26 mouse cellular contexts compared by ENCODE assay signal in the genomic region with DNA sequence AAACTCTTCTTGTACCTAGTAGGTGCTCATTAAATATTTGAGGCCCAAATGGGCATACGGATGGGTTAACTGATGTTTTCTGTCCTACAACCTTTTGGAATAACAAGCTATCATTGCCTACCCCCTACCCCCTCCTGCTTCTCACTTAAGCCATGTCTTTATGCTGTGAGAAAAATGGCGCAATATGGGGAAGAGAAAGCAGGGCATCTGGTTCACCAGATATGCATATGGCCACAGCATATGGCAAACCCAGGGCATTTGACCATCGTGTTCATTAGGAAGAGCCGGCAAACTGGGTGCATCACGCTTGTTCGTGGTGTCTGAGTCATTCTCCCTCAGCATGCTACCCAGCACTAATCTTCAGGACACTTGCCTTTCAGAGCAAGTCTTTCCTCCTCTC.
DNase-seq lines count a peak whose midpoint lies in the region; ATAC-seq and TF ChIP-seq lines count a peak whose summit lies in the region.
"Had no signal": no experiment of that assay in that cellular context is flagged by ENCODE, and none has a peak within 500 bp of the region (broad histone marks: within the 10 kb centered on the region; RNA-seq: fewer than 3 reads in every experiment).

No protein-coding gene starts in this region.

- no peaks in the 10 kb centered on the region for H3K27me3 ChIP-seq in forebrain, postnatal 0 days (ENCODE audit: insufficient read depth, low read length)
- H3K27me3 ChIP-seq: heart, embryonic 13.5 days; liver, embryonic 15.5 days; neural tube, embryonic 13.5 days; stomach, embryonic 15.5 days had no signal

- H3K9me3 ChIP-seq in forebrain, postnatal 0 days (ENCODE audit: low read length), result no peaks in the 10 kb centered on the region
- H3K9me3 ChIP-seq: heart, embryonic 13.5 days; liver, embryonic 15.5 days; midbrain, embryonic 10.5 days; neural tube, embryonic 13.5 days; stomach, embryonic 15.5 days had no signal

- no peaks in the 10 kb centered on the region for H3K36me3 ChIP-seq in forebrain, postnatal 0 days (ENCODE audit: insufficient read depth)
- H3K36me3 ChIP-seq: heart, embryonic 13.5 days; liver, embryonic 15.5 days; midbrain, embryonic 10.5 days; neural tube, embryonic 13.5 days; stomach, embryonic 15.5 days had no signal

- intact Hi-C loops in left cerebral cortex, postnatal 10 days (cut with DNase I), result no loop called here

- H3K4me1 ChIP-seq in forebrain, postnatal 0 days (ENCODE audit: insufficient read depth), result no peaks in the 10 kb centered on the region; the same call in 1 of the 2 replicates
- H3K4me1 ChIP-seq: heart, embryonic 13.5 days; liver, embryonic 15.5 days; midbrain, embryonic 10.5 days; stomach, embryonic 15.5 days had no signal

- H3K9ac ChIP-seq in forebrain, postnatal 0 days, result no peak overlapping the region
- H3K9ac ChIP-seq: heart, embryonic 13.5 days; liver, embryonic 15.5 days; neural tube, embryonic 13.5 days; stomach, embryonic 15.5 days had no signal

- TF ChIP-seq CTCF in layer of hippocampus, adult 2 months (conservative IDR thresholded peaks at IDR 0.05), result no peak
- TF ChIP-seq CTCF in forebrain, postnatal 0 days (IDR thresholded peaks at IDR 0.05; ENCODE audit: low read depth), result no peak

- no peak for ATAC-seq in forebrain, postnatal 0 days
- ATAC-seq: hindbrain, postnatal 0 days; intestine, embryonic 16.5 days; midbrain, embryonic 16.5 days had no signal

- H3K27ac ChIP-seq in layer of hippocampus, adult 2 months, result peak overlapping the region; percentile 48; the same call in 1 of the 2 replicates
- peak overlapping the region; percentile 50; the same call in 1 of the 2 replicates for H3K27ac ChIP-seq in forebrain, postnatal 0 days (ENCODE audit: low read depth, low read length)
- H3K27ac ChIP-seq: heart, adult 2 months; heart, embryonic 13.5 days; hindbrain, postnatal 0 days; left cerebral cortex, adult 2 months; liver, embryonic 15.5 days; macrophage; midbrain, embryonic 10.5 days; neural tube, embryonic 13.5 days; stomach, embryonic 15.5 days had no signal

- H3K4me3 ChIP-seq in layer of hippocampus, adult 2 months, result no peak overlapping the region
- no peak overlapping the region for H3K4me3 ChIP-seq in forebrain, postnatal 0 days (ENCODE audit: low read depth, low read length)
- H3K4me3 ChIP-seq: heart, adult 2 months; heart, embryonic 13.5 days; left cerebral cortex, adult 2 months; liver, embryonic 15.5 days; midbrain, embryonic 10.5 days; myocyte; neural tube, embryonic 13.5 days; stomach, embryonic 15.5 days had no signal

- no peak overlapping the region for H3K4me2 ChIP-seq in forebrain, postnatal 0 days (ENCODE audit: low read depth)
- H3K4me2 ChIP-seq: heart, embryonic 13.5 days; liver, embryonic 15.5 days; neural tube, embryonic 13.5 days; stomach, embryonic 15.5 days had no signal

- 59% methylated on average over 6 of the region's 6 CpGs for whole genome bisulfite sequencing in forebrain, postnatal 0 days

- peak; percentile 5 for DNase-seq in cerebellum, adult 11-12 months
- no peak for DNase-seq in cerebellum, postnatal 4 days (ENCODE audit: low spot score in 2 of 2)
- DNase-seq in layer of hippocampus, adult 2 months (ENCODE audit: low spot score in 2 of 2), result no peak
- no peak for DNase-seq in layer of hippocampus, adult 9-11 months
- DNase-seq in forebrain, postnatal 0 days, result no peak
- no peak for DNase-seq in lung, adult 18-20 months
- DNase-seq in left cerebral cortex, postnatal 10 days (ENCODE audit: extremely low spot score in 1 of 2, low spot score in 2 of 2), result no peak
- DNase-seq: adrenal gland, postnatal 14 days; heart, adult 2 months; heart, postnatal 14 days; kidney, postnatal 36 days; left cerebral cortex, postnatal 4 days; liver; retina, postnatal 1 day; thymus, postnatal 25 days had no signal
